Mouse (Mus musculus) MEL (cell line): ENCODE measurements around the gene Map4. TPM values are rescaled to one million over a fixed set of nuclear protein-coding genes. Genes with fewer than 3 reads are reported as not detected.

Experiments used
- DNase-seq: peaks from one replicate; pipeline ENCODE4 v3.0.0; 2011; ENCODE audit warnings: low read depth, low spot score
- H3K27ac ChIP-seq: 2 replicates; pipeline ENCODE4 v1.5.1; 2012; ENCODE audit warnings: low read depth, mild to moderate bottlenecking, control low read depth, low read length, moderate library complexity; ENCODE audit not compliant: control insufficient read depth
- H3K27me3 ChIP-seq, 2 experiments: fragments of 150-350 bp in 1 of 2; sonication (generic) in 1 of 2; 2 replicates each; pipeline ENCODE4 v1.6.1; 2012; ENCODE audit warnings: low read length in 2 of 2, mild to moderate bottlenecking in 2 of 2, improper control_type of control experiment in 1 of 2, moderate library complexity in 1 of 2; ENCODE audit not compliant: insufficient read depth in 2 of 2, control insufficient read depth in 1 of 2
- H3K36me3 ChIP-seq, 2 experiments: 2 replicates each; pipeline ENCODE4 v1.6.1; 2012 to 2014; ENCODE audit warnings: low read length in 2 of 2, improper control_type of control experiment in 1 of 2, inconsistent platforms in 1 of 2, mild to moderate bottlenecking in 1 of 2; ENCODE audit not compliant: insufficient read depth in 2 of 2, control insufficient read depth in 1 of 2
- H3K4me1 ChIP-seq, 2 experiments: fragments of 150-350 bp in 1 of 2; sonication (generic) in 1 of 2; 2 replicates each; pipeline ENCODE4 v1.6.1; 2012; ENCODE audit warnings: low read length in 2 of 2, improper control_type of control experiment in 1 of 2, mild to moderate bottlenecking in 1 of 2; ENCODE audit not compliant: insufficient read depth in 2 of 2, control insufficient read depth in 1 of 2
- H3K4me3 ChIP-seq, 2 experiments: fragments of 150-350 bp in 1 of 2; sonication (generic) in 1 of 2; 2 replicates each; pipeline ENCODE4 v1.5.1; 2012; ENCODE audit warnings: low read depth in 2 of 2, low read length in 2 of 2, mild to moderate bottlenecking in 2 of 2, moderate library complexity in 2 of 2, control low read depth in 1 of 2, improper control_type of control experiment in 1 of 2; ENCODE audit not compliant: control insufficient read depth in 1 of 2, insufficient read depth in 1 of 2
- H3K79me2 ChIP-seq: 2 replicates; pipeline ENCODE4 v1.6.1; 2012; ENCODE audit warnings: mild to moderate bottlenecking, low read length, moderate library complexity; ENCODE audit not compliant: control insufficient read depth, poor library complexity, insufficient read depth
- H3K9ac ChIP-seq: 2 replicates; pipeline ENCODE4 v1.6.1; 2012; ENCODE audit warnings: low read depth, mild to moderate bottlenecking, control low read depth, low read length, moderate library complexity; ENCODE audit not compliant: control insufficient read depth, poor library complexity, severe bottlenecking
- H3K9me3 ChIP-seq: fragments of 150-350 bp; sonication (generic); replicated peaks from 2 replicates; pipeline ENCODE4 v1.6.1; 2012; ENCODE audit warnings: mild to moderate bottlenecking, low read length, improper control_type of control experiment, moderate library complexity; ENCODE audit not compliant: insufficient read depth
- BHLHE40 ChIP-seq: IDR thresholded peaks from 2 replicates; pipeline ENCODE4 v1.6.1; 2012; ENCODE audit warnings: low read depth, mild to moderate bottlenecking, inconsistent platforms, low read length, improper control_type of control experiment, borderline replicate concordance
- CHD2 ChIP-seq: IDR thresholded peaks from 2 replicates; pipeline ENCODE4 v1.6.1; 2011; ENCODE audit warnings: low read length, improper control_type of control experiment
- E2F4 ChIP-seq: IDR thresholded peaks from 2 replicates; pipeline ENCODE4 v1.6.1; 2011; ENCODE audit warnings: low read depth, low read length, improper control_type of control experiment, borderline replicate concordance
- EP300 ChIP-seq, 2 experiments: IDR thresholded peaks; 2 replicates each; pipeline ENCODE4 v1.6.1; 2011; ENCODE audit warnings: improper control_type of control experiment in 2 of 2, low read length in 2 of 2, low read depth in 1 of 2, mild to moderate bottlenecking in 1 of 2
- ETS1 ChIP-seq: IDR thresholded peaks from 2 replicates; pipeline ENCODE4 v1.6.1; 2012; ENCODE audit warnings: low read depth, mild to moderate bottlenecking, inconsistent platforms, low read length, improper control_type of control experiment, moderate library complexity
- GATA1 ChIP-seq: IDR thresholded peaks from 2 replicates; pipeline ENCODE4 v1.6.1; 2011; ENCODE audit warnings: low read depth, low read length, improper control_type of control experiment
- JUND ChIP-seq: IDR thresholded peaks from 2 replicates; pipeline ENCODE4 v1.6.1; 2011; ENCODE audit warnings: low read depth, mild to moderate bottlenecking, improper control_type of control experiment, low read length
- MAFK ChIP-seq: IDR thresholded peaks from 2 replicates; pipeline ENCODE4 v1.6.1; 2011; ENCODE audit warnings: low read depth, mild to moderate bottlenecking, low read length, improper control_type of control experiment, borderline replicate concordance
- MAX ChIP-seq: IDR thresholded peaks from 2 replicates; pipeline ENCODE4 v1.6.1; 2011; ENCODE audit warnings: low read length, improper control_type of control experiment
- MAZ ChIP-seq: IDR thresholded peaks from 2 replicates; pipeline ENCODE4 v1.6.1; 2012; ENCODE audit warnings: low read depth, mild to moderate bottlenecking, inconsistent platforms, low read length, improper control_type of control experiment
- MYB ChIP-seq: IDR thresholded peaks from 2 replicates; pipeline ENCODE4 v1.6.1; 2011; ENCODE audit warnings: mild to moderate bottlenecking, low read depth, low read length, improper control_type of control experiment
- NRF1 ChIP-seq: IDR thresholded peaks from 2 replicates; pipeline ENCODE4 v1.6.1; 2014; ENCODE audit warnings: low read depth, mild to moderate bottlenecking, inconsistent platforms, low read length, improper control_type of control experiment, moderate library complexity; ENCODE audit not compliant: poor library complexity, insufficient read depth, severe bottlenecking
- POLR2AphosphoS2 ChIP-seq: IDR thresholded peaks from 2 replicates; pipeline ENCODE4 v1.6.1; 2011; ENCODE audit warnings: low read length, improper control_type of control experiment
- SMC3 ChIP-seq: IDR thresholded peaks from 2 replicates; pipeline ENCODE4 v1.6.1; 2011; ENCODE audit warnings: low read depth, low read length, improper control_type of control experiment
- TAL1 ChIP-seq: IDR thresholded peaks from 2 replicates; pipeline ENCODE4 v1.6.1; 2012; ENCODE audit warnings: mild to moderate bottlenecking, inconsistent platforms, low read length, moderate library complexity, mixed read lengths
- TBP ChIP-seq: IDR thresholded peaks from 2 replicates; pipeline ENCODE4 v1.8.0; 2011; ENCODE audit warnings: low read depth, low read length, improper control_type of control experiment
- UBTF ChIP-seq: IDR thresholded peaks from 2 replicates; pipeline ENCODE4 v1.6.1; 2012; ENCODE audit warnings: low read depth, mild to moderate bottlenecking, inconsistent platforms, low read length, improper control_type of control experiment, moderate library complexity, borderline replicate concordance; ENCODE audit not compliant: insufficient read depth
- ZC3H11A ChIP-seq: IDR thresholded peaks from 2 replicates; pipeline ENCODE4 v1.6.1; 2012; ENCODE audit warnings: low read depth, mild to moderate bottlenecking, inconsistent platforms, low read length, improper control_type of control experiment
- ZKSCAN1 ChIP-seq: IDR thresholded peaks from 2 replicates; pipeline ENCODE4 v1.6.1; 2012; ENCODE audit warnings: low read depth, mild to moderate bottlenecking, inconsistent platforms, low read length, improper control_type of control experiment, moderate library complexity
- ZNF384 ChIP-seq: IDR thresholded peaks from 2 replicates; pipeline ENCODE4 v1.6.1; 2012; ENCODE audit warnings: low read depth, mild to moderate bottlenecking, inconsistent platforms, low read length, improper control_type of control experiment
- polyA plus RNA-seq, 2 experiments: library from polyadenylated mRNA; stranded (reverse) in 1 of 2; unstranded in 1 of 2; fragments of >175 nt in 1 of 2; fragments of >200 nt in 1 of 2; gene quantifications; 2 replicates each; pipeline versions ENCODE4 v1.2.1 to v1.2.4; 2012; ENCODE audit warnings: low replicate concordance in 2 of 2, low read depth in 1 of 2; ENCODE audit not compliant: insufficient read length in 2 of 2, insufficient read depth in 1 of 2, missing spikeins in 1 of 2
- total RNA-seq: library from RNA; depleted of rRNA; stranded (reverse); fragments of 300-350 nt; gene quantifications from 2 replicates; pipeline ENCODE4 v1.2.3, GENCODE M21; 2012

Gene Map4
- total and polyA plus RNA-seq, 3 experiments, result 14.5 to 47.8 TPM; not detected in 1

DNA sequence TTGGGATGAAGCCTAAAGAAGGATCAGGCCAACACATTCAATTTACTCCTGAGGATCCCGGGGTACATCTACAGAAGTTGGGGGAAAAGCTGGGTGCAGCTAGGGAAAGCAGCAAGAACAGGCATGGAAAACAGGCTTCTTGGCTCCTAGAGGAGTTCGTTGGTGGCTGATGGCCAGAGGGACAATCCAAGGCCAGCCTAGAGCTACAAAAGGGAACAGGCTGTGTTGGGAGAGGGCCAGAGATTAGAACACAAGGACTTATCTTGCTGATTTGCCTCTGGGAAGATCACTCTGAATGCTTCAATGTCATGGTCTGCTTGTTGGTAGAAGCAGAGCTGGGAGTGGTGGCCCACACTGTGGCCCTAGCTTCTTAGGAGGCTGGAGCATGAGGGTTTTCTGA, 13.3 kb upstream of the Map4 start:
- H3K9me3 ChIP-seq, result no peaks in the 10 kb centered on the region
- DNase-seq, result peak; percentile 38
- TF ChIP-seq ETS1, result 0 out of 2 replicates have a peak, but pooled peaks have one; percentile 19
- TF ChIP-seq ZNF384, result 0 out of 2 replicates have a peak, but pooled peaks have one; percentile 9
- no peak for TF ChIP-seq SMC3
- TF ChIP-seq EP300 (IDR thresholded peaks at IDR 0.05; ENCODE audit: low read depth in 1 of 2, low read length in 2 of 2), result peak; percentile 21 to 28; a peak in 2 of 4 replicates
- TF ChIP-seq GATA1, result 0 out of 2 replicates have a peak, but pooled peaks have one; percentile 35
- H3K36me3 ChIP-seq, result peaks cover 0 to 8% of the 10 kb centered on the region in 2 experiments; a peak in 1 of 4 replicates
- no peaks in the 10 kb centered on the region for H3K79me2 ChIP-seq
- no peak overlapping the region for H3K4me3 ChIP-seq
- H3K4me1 ChIP-seq, result peaks cover 3 to 18% of the 10 kb centered on the region in 2 experiments; a peak in 3 of 4 replicates
- no peak overlapping the region for H3K27ac ChIP-seq
- H3K27me3 ChIP-seq, result no peaks in the 10 kb centered on the region
- H3K9ac ChIP-seq, result no peak overlapping the region

GRCm38 (mm10) chr9:109929131-109929530, 2.1 kb upstream of the Map4 start:
- H3K27ac ChIP-seq, result no peak overlapping the region
- peaks cover 0 to 11% of the 10 kb centered on the region in 2 experiments; a peak in 2 of 4 replicates for H3K36me3 ChIP-seq
- no peaks in the 10 kb centered on the region for H3K9me3 ChIP-seq
- peaks cover 2 to 8% of the 10 kb centered on the region in 2 experiments for H3K4me1 ChIP-seq
- no peak overlapping the region for H3K9ac ChIP-seq
- DNase-seq, result no peak
- H3K27me3 ChIP-seq, result no peaks in the 10 kb centered on the region
- H3K4me3 ChIP-seq, result no peak overlapping the region
- H3K79me2 ChIP-seq, result no peaks in the 10 kb centered on the region; the same call in 1 of the 2 replicates
- no peak for TF ChIP-seq JUND
- peak; percentile 67 for TF ChIP-seq TBP
- TF ChIP-seq TAL1, result no peak
- TF ChIP-seq ZNF384, result no peak

DNA sequence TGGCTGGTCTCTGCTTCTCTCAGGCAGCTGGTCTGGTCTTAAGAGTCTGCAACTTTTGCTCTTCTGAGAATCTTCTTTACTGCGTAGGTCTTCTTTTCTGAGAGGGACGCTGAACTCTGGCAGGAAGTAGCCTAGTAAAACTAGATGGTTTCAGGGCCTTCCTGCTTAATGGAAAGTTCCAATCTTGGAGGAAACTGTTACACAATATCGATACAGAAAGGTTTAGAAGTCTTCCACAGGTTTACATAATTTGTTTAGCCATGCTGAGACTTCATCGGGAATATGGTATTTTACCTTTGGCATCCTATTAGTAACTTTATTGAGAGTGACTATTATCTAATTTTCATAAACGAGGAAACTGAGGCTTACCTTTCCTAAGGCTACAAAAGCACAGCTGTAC, 1.2 kb upstream of the Map4 start:
- peaks cover 0 to 12% of the 10 kb centered on the region in 2 experiments; a peak in 2 of 4 replicates for H3K36me3 ChIP-seq
- no peak for DNase-seq
- H3K9me3 ChIP-seq, result no peaks in the 10 kb centered on the region
- no peak overlapping the region for H3K27ac ChIP-seq
- no peak overlapping the region for H3K4me3 ChIP-seq
- H3K9ac ChIP-seq, result no peak overlapping the region
- H3K4me1 ChIP-seq, result peaks cover 0 to 7% of the 10 kb centered on the region in 2 experiments; a peak in 3 of 4 replicates
- H3K27me3 ChIP-seq, result no peaks in the 10 kb centered on the region
- no peaks in the 10 kb centered on the region; the same call in 1 of the 2 replicates for H3K79me2 ChIP-seq
- TF ChIP-seq EP300 (IDR thresholded peaks at IDR 0.05; ENCODE audit: low read depth in 1 of 2, low read length in 2 of 2) (no peak), MAZ (no peak), ETS1 (no peak), GATA1 (no peak), UBTF (no peak), MAX (no peak), ZC3H11A (no peak), MAFK (no peak), E2F4 (no peak), ZKSCAN1 (no peak), CHD2 (no peak), POLR2AphosphoS2 (no peak), NRF1 (no peak), MYB (no peak), BHLHE40 (no peak)
